Mouse (Mus musculus): ENCODE data around the gene Susd1. TPM values are rescaled to one million over a fixed set of nuclear protein-coding genes. Genes with fewer than 3 reads are reported as not detected.

Susd1 gene
- polyA plus RNA-seq (2016; fragmentation: Nextera tagmentation; extraction: Ambion mirVana), result 8.1 and 9.7 TPM in 2 replicates

DNA sequence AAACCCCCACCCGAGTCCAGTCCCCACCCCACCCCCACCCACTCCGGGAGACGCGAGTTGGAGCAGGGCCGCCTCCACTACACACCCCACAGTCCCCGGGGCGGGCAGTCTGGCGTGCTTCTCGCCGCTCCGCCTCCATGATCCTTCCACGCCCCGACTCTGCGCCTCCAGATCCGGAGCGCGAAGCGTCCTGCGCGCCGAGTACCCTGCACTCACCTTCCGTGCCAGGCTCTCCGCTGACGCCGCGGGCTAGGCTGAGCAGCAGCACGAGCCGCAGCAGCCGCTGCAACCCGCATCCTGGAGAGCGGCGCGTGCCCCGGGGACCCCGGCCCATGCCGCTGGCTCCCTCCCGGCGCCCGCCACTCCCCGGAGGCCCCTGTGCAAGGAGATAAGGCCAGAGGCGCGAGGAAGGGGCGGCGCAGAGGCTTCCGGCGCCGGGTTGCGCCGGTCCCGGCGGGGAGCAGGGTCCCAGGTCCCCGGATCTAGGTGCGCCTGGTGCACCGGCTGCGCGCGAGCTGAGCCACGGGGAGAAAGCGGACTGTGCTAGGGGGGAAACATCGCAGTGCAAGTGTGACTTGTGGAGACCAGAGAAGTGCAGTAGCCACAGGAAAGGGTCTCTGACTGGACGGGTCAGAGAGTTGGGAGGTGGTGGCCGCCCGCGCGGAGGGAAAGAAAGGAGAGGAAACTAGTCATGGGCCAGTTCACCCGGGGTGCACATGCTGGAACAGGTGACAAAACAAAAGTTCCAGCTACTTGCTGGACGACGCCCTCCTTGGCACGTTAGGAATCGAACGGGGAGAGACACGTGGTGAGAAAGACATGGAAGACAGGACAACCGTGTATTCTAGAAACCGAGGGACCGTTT, at the start of gene Susd1:
Susd1 (minus strand) TSS at position 644 of the 865 bp plus-strand sequence.
- Histone ChIP-seq H3K27me3 (ENCODE audit: insufficient read depth, poor library complexity, severe bottlenecking) (peaks cover 7% of the 10 kb centered on the region; the same call in 1 of the 2 replicates), H3K4me3 (peak within 1 kb of the TSS; percentile 79), H3K4me1 (peaks cover 38% of the 10 kb centered on the region), H3K36me3 (no peaks in the 10 kb centered on the region), H3K27ac (peak within 1 kb of the TSS; percentile 96), H3K9me3 (no peaks in the 10 kb centered on the region)
- peak; percentile 89 for DNase-seq (ENCODE audit: low spot score)
- under 1% methylated on average over 75 of the region's 75 CpGs for WGBS

DNA sequence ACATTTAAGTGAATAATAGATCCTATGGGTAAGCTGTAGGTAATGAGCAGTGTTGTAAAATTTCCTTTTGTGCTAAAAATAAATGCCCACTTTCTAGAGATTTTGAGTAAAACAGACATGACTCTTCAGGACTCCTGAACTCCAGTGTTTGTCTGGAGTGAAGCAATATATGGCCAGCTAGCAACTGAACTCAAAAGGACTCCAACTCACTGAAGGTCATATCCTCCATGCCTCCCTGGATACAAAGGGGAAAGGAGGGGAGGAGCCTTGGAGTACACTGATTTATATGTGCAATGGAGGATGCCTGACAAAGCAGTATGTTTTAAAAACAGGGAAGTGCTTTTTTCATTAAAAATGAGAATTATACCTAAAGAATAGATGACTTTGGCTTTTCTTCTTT, 32.9 kb upstream of the Susd1 start:
- Histone ChIP-seq H3K36me3 (no peaks in the 10 kb centered on the region), H3K9me3 (no peaks in the 10 kb centered on the region), H3K27me3 (ENCODE audit: insufficient read depth, poor library complexity, severe bottlenecking) (no peaks in the 10 kb centered on the region), H3K27ac (no peak overlapping the region; the same call in 1 of the 2 replicates), H3K4me3 (no peak overlapping the region), H3K4me1 (peaks cover 8% of the 10 kb centered on the region; the same call in 1 of the 2 replicates)
- no peak for DNase-seq (ENCODE audit: low spot score)

DNA sequence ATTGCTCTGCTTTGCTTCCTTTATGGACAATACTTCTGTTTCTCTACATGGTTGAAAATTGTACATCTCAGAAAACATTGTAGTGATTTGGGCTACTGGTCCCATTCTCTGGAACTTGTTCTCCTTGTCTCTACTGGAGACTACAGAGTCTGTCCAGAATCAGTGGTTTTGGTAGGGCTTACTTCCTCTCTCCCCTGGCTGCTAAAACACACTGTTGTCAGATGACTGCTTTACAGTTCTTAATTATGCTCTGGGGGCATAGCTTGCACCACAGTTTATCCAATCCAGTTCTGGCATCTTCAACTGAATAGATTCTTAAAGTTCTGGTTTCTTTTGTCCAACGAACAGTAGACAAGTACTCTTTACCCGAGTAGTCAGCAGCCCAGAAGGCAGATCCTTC, 27.0 kb upstream of the Susd1 start:
- Histone ChIP-seq H3K27me3 (ENCODE audit: insufficient read depth, poor library complexity, severe bottlenecking) (no peaks in the 10 kb centered on the region), H3K36me3 (no peaks in the 10 kb centered on the region), H3K4me1 (peaks cover 23% of the 10 kb centered on the region), H3K9me3 (no peaks in the 10 kb centered on the region), H3K27ac (no peak overlapping the region), H3K4me3 (no peak overlapping the region)
- WGBS, result 76% methylated on average over 2 of the region's 2 CpGs
- DNase-seq (ENCODE audit: low spot score), result no peak

DNA sequence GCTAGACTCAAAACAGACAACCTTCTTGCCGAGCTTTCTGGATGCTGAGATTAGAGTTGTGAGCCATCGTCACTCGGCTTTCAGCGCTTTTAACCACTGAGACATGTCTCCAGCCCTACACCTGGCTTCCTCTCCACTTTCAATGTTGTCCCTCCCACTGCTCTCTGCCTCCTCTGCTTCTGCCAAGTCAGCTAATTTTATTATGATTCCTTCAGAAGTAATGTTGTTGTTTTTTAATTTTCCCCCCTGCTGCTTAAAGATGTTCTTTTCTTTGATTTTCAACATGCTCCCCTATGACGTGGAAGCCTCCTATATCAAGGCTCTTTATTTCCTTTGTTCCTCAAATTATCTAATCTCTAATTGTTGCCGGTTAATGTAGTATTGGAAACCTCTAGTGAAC, 26.2 kb upstream of the Susd1 start:
- WGBS, result 64% methylated on average over 6 of the region's 6 CpGs
- no peak overlapping the region for H3K4me3 ChIP-seq

DNA sequence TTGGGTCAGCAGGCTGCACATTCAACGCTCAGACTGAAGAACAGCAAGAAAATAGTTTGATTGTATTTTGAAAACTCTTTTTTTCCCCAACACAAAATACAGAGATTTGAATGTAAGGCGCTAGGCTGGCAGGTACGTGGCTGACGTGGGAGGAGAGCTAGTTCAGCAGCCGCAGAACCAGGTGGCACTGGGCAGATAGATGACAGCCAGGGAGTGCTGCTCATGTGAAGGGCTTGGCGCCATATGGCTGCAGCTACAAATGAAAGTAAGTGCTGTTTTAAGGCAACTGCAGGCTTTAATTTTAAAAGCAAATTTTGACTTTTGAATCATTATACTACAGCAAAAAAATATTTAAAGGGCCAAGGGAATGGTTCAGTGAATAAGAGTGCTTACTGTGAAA, 24.1 kb upstream of the Susd1 start:
- H3K9me3 ChIP-seq, result no peaks in the 10 kb centered on the region
- H3K36me3 ChIP-seq, result no peaks in the 10 kb centered on the region
- no peak overlapping the region for H3K27ac ChIP-seq
- H3K4me3 ChIP-seq, result no peak overlapping the region
- DNase-seq (ENCODE audit: low spot score), result no peak
- peaks cover 36% of the 10 kb centered on the region for H3K4me1 ChIP-seq
- H3K27me3 ChIP-seq (ENCODE audit: insufficient read depth, poor library complexity, severe bottlenecking), result no peaks in the 10 kb centered on the region
- 80% methylated on average over 6 of the region's 6 CpGs for WGBS

More for the DNA sequence above, 26.2 kb upstream of the Susd1 start:
- H3K4me1 ChIP-seq, result peaks cover 31% of the 10 kb centered on the region
- no peaks in the 10 kb centered on the region for H3K27me3 ChIP-seq (ENCODE audit: insufficient read depth, poor library complexity, severe bottlenecking)
- no peak overlapping the region for H3K27ac ChIP-seq
- no peaks in the 10 kb centered on the region for H3K9me3 ChIP-seq
- no peaks in the 10 kb centered on the region for H3K36me3 ChIP-seq
- no peak for DNase-seq (ENCODE audit: low spot score)

DNA sequence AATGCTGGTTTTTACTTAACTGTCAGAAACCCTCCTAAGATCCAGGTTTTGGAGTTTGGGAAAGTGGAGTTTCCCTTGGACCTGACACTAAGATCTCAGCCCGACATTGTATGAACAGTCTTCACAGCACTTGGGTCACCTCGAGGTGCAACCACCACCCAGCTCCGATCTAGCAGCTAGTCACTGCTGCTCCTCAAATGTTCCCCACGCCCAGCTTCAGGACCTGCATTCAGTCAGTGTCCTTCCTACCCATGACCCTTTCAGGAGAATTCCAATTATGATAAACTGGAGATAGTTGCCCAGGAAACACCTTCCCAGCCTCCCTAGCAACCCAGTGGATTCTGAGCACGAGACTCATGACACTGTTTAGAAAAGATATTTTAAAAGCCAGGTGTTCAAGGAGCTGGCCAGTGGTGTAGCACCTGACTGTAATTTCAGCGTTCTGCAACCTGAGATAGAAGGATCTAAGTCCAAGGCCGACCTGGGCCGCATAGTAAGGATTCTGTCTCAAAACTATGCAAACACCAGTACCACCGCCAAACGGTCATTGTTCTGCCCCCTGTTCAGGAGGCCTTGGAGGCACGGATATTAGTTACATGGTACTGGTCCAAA, 22.8 kb upstream of the Susd1 start:
- Histone ChIP-seq H3K4me3 (no peak overlapping the region), H3K27ac (no peak overlapping the region), H3K9me3 (no peaks in the 10 kb centered on the region), H3K27me3 (ENCODE audit: insufficient read depth, poor library complexity, severe bottlenecking) (no peaks in the 10 kb centered on the region), H3K36me3 (no peaks in the 10 kb centered on the region), H3K4me1 (peaks cover 36% of the 10 kb centered on the region)
- DNase-seq (ENCODE audit: low spot score), result no peak
- 67% methylated on average over 11 of the region's 11 CpGs for WGBS

DNA sequence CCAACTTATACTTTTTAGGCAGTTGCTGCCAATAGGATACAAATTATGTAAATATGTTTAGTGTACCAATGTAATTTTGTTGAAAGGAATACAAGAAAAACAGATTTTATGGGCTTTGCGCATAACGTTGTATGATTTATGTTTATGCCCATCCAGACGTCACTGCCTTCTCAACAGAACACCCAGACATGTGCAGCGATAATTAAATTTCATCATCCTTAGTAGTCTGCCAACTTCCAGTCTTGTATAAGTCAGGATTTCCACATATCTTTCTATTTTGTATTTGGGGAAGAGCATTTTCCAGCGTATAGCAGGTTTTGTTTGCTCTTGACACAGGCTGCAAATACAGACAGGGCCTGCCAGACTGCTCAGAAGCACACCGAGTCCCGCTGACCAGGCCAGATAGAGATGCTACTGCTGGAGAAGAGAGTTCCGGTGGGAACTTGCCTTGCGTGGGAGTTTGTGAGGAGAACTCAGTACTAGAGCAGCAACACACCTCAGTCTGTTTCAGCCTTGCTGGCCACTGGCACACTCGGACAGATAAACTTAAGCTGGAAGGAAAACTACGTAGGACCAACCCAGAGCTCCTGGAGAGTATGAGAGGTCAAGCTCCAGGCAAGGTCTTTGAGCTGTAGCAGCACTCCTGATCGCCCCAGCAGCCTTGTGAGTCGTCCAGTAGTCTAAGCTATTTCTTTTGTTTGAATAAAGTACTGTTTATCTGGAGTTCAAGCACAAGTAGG, 21.0 kb upstream of the Susd1 start:
- WGBS, result 63% methylated on average over 13 of the region's 13 CpGs
- Histone ChIP-seq H3K27ac (peak overlapping the region; percentile 74), H3K9me3 (no peaks in the 10 kb centered on the region), H3K36me3 (no peaks in the 10 kb centered on the region), H3K4me1 (peaks cover 36% of the 10 kb centered on the region), H3K27me3 (ENCODE audit: insufficient read depth, poor library complexity, severe bottlenecking) (no peaks in the 10 kb centered on the region), H3K4me3 (no peak overlapping the region)
- no peak for DNase-seq (ENCODE audit: low spot score)

DNA sequence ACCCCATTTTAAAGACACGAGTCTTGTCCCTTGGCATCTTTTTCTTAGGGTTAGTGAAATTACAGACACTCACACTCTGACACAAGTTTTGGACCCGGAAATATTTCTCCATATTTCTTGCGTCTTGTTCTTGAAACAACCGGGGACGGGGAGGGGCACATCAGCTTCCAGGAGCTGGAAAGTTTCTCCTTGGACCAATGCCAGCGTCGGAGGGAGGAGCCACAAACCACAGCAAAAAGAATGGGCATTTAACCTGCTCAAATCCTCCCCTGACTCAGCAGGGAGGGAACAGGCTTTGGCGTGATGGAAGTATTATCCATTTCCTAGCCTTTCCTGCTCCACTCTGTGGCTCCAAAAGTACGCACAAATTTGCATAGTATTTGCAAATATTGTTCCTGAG, 19.5 kb upstream of the Susd1 start:
- 54% methylated on average over 9 of the region's 9 CpGs for WGBS
- no peaks in the 10 kb centered on the region for H3K36me3 ChIP-seq
- H3K4me1 ChIP-seq, result peaks cover 36% of the 10 kb centered on the region
- no peak overlapping the region for H3K4me3 ChIP-seq
- no peak for DNase-seq (ENCODE audit: low spot score)
- H3K27me3 ChIP-seq (ENCODE audit: insufficient read depth, poor library complexity, severe bottlenecking), result no peaks in the 10 kb centered on the region
- H3K9me3 ChIP-seq, result no peaks in the 10 kb centered on the region
- H3K27ac ChIP-seq, result 0 out of 2 replicates have a peak overlapping the region, but pooled peaks have one; percentile 10

DNA sequence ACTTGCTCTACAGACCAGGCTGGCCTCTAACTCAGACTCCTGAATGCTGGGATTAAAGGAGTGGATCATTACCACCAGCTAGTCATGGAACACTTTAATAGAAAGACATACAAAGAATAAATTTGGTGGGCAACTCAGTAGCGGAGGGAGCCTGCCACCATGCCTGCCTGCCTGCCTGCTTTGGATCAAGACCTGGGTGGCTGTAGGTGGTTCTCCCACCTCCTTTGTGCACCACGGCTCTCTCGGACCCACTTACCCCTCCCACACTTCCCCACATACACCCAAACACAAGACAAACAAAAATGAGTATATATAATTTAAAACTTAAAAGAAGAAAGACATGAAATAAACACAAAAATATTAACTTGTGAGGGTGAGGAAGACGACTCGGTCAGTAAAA, 18.7 kb upstream of the Susd1 start:
- no peak for DNase-seq (ENCODE audit: low spot score)
- H3K4me3 ChIP-seq, result no peak overlapping the region
- no peaks in the 10 kb centered on the region for H3K27me3 ChIP-seq (ENCODE audit: insufficient read depth, poor library complexity, severe bottlenecking)
- no peaks in the 10 kb centered on the region for H3K36me3 ChIP-seq
- WGBS, result 86% methylated on average over 5 of the region's 5 CpGs
- H3K4me1 ChIP-seq, result peaks cover 29% of the 10 kb centered on the region
- no peaks in the 10 kb centered on the region for H3K9me3 ChIP-seq
- no peak overlapping the region for H3K27ac ChIP-seq

DNA sequence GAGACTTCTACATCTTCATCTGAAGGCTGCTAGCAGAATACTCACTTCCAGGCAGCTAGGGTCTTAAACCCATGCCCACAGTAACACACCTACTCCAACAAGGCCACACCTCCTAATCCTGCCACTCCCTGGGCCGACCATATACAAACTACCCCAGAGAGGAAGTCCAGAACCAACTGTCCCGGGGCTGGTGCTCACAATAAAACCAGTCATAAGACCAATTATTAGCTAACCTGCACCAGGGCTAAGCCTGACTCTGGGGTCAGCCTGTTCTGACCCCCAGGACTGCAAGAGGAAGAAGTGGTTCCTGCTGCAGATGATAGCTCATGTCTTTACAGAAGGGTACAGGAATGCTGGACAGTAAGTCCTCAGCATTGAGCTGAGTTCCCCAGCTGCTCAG, 17.0 kb upstream of the Susd1 start:
- Histone ChIP-seq H3K9me3 (no peaks in the 10 kb centered on the region), H3K4me1 (peaks cover 13% of the 10 kb centered on the region), H3K4me3 (no peak overlapping the region), H3K36me3 (no peaks in the 10 kb centered on the region), H3K27ac (no peak overlapping the region), H3K27me3 (ENCODE audit: insufficient read depth, poor library complexity, severe bottlenecking) (no peaks in the 10 kb centered on the region)
- WGBS, result 71% methylated on average over 2 of the region's 2 CpGs
- DNase-seq (ENCODE audit: low spot score), result no peak

DNA sequence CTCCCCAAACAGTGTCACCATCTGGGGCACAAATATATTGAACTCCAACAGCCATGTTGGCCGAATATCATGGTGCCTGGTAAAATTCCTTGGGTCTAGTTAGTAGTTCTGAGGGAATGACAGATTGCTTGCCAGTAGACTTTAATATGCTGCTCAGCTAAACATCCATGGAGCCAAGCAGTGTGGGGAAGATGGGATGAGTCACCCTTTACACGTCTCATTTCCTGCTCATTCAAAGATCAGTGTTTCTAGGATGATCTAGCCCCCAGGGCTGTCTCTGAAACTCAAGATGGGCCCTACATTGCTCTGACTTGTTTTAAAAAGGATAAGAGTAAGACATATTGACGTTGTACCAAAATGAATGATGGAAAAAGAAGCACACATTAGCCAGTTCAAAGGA, 15.6 kb upstream of the Susd1 start:
- no peak overlapping the region for H3K4me3 ChIP-seq
- no peaks in the 10 kb centered on the region for H3K4me1 ChIP-seq
- no peaks in the 10 kb centered on the region for H3K27me3 ChIP-seq (ENCODE audit: insufficient read depth, poor library complexity, severe bottlenecking)
- H3K9me3 ChIP-seq, result no peaks in the 10 kb centered on the region
- H3K36me3 ChIP-seq, result no peaks in the 10 kb centered on the region
- no peak overlapping the region for H3K27ac ChIP-seq
- WGBS, result 64% methylated on average over 3 of the region's 3 CpGs
- no peak for DNase-seq (ENCODE audit: low spot score)

DNA sequence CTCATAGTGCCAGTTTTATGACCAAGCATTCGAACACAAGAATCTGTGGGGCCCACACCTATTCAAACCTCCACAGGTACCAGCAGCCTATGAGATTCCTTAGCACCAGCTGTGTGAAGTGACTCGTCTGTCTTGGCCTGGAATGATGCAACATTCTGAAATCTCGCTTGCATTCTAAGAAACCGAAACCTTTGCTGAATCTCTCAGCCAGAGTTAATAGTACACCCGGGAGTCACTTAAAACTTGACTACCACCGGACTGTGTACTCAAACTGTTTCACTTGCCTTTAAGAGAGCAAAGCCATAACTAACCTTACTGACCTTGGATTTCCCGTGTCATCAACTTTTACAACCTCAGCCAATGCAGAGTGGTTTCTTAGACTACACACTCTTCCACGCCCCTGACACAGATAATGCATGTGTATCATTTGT, 14.1 kb upstream of the Susd1 start:
- WGBS, result 83% methylated on average over 8 of the region's 8 CpGs

DNA sequence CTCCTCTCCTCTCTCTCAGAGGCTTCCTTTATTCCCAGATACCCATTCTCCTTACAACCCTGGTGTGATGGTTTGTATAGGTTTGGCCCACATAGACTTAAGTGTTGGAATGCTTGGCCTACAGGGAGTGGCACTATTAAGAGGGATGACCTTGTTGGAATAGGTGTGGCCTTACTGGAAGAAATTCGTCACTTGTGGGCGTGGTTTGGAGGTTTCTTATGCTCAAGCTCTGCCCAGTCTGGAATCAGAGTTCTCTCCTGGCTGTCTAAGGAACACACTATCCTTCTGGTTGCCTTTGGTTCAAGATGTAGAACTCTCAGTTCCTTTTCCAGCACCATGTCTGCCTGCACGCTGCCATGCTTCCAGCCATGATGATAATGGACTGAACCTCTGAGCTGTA, 12.5 kb upstream of the Susd1 start:
- no peaks in the 10 kb centered on the region for H3K4me1 ChIP-seq
- no peak for DNase-seq (ENCODE audit: low spot score)
- H3K9me3 ChIP-seq, result no peaks in the 10 kb centered on the region
- no peak overlapping the region for H3K27ac ChIP-seq
- no peaks in the 10 kb centered on the region for H3K27me3 ChIP-seq (ENCODE audit: insufficient read depth, poor library complexity, severe bottlenecking)
- no peak overlapping the region for H3K4me3 ChIP-seq
- H3K36me3 ChIP-seq, result peaks cover 2% of the 10 kb centered on the region; the same call in 1 of the 2 replicates
- 86% methylated on average over 3 of the region's 3 CpGs for WGBS

More for the DNA sequence above, 14.1 kb upstream of the Susd1 start:
- H3K36me3 ChIP-seq, result no peaks in the 10 kb centered on the region
- no peaks in the 10 kb centered on the region for H3K9me3 ChIP-seq
- no peak overlapping the region for H3K27ac ChIP-seq
- no peak for DNase-seq (ENCODE audit: low spot score)
- H3K4me1 ChIP-seq, result no peaks in the 10 kb centered on the region
- H3K4me3 ChIP-seq, result no peak overlapping the region
- no peaks in the 10 kb centered on the region for H3K27me3 ChIP-seq (ENCODE audit: insufficient read depth, poor library complexity, severe bottlenecking)
